Mouse (Mus musculus): ENCODE results near the gene Afap1l2. TPM values are rescaled to one million over a fixed set of nuclear protein-coding genes. Genes with fewer than 3 reads are reported as not detected.

Gene Afap1l2
- polyA plus RNA-seq, 1 experiment, result 15.2 TPM

DNA sequence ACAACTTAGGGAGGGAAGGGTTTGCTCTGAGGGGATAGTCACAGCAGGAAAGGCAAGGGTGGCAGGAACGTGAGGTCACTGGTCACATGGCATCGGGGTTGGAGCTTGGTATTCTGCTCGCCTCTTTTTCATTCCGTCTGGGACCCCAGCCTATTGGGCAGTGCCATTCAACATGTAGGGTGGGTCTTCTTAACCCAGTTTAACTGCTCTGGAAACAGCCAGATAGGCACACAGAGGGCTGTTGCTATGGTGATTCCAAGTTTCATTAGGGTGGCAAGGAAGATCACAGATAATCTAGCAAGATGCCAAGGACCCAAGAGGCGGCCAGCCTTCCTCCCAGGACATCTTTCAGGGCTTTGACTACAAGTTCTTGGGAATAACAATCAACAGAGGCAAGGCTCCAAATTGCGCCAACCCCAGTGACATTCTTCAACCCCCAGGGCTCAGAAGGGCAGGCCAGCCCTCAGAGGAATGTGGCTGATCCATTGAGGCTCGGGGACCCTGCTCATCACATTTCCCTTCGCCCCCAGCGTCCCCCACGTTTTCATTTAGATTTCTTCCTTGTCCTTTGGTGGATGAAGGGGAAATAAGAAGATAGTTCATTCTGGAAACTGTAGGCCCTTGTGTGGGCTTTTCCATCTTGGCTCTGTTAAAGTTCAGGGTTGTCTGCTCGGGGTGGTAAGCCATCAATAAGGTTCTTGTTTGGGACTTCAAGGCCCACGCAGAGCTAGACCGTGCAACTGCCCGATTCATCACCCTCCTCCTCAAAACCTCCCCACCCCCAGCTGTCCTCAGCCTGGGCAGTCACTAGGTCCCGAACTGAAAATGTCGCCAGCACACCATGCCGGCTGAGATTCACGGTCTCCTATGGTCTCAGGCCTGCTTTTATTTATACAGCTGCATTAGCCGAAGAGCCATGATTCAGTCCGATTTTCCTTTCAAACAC lies 52.2 kb downstream of the Afap1l2 start:
- no peak overlapping the region for H3K4me3 ChIP-seq
- H3K27me3 ChIP-seq (ENCODE audit: control insufficient read depth, insufficient read depth, insufficient read length), result no peaks in the 10 kb centered on the region
- H3K4me2 ChIP-seq (ENCODE audit: low read depth), result no peak overlapping the region
- no peak overlapping the region for H3ac ChIP-seq (ENCODE audit: control insufficient read depth, insufficient read length)
- H3K36me3 ChIP-seq (ENCODE audit: control insufficient read depth, insufficient read depth), result no peaks in the 10 kb centered on the region
- TF ChIP-seq POLR2AphosphoS2 (IDR thresholded peaks at IDR 0.05; ENCODE audit: insufficient read length, low read depth) (no peak), USF1 (IDR thresholded peaks at IDR 0.05; ENCODE audit: low read depth) (no peak), TCF12 (IDR thresholded peaks at IDR 0.05; ENCODE audit: insufficient read depth, poor library complexity, severe bottlenecking) (no peak), REST (IDR thresholded peaks at IDR 0.05; ENCODE audit: insufficient read depth, insufficient read length) (no peak), MAX (IDR thresholded peaks at IDR 0.05; ENCODE audit: low read depth) (no peak), E2F4 (IDR thresholded peaks at IDR 0.05; ENCODE audit: insufficient read depth) (no peak), CEBPB (IDR thresholded peaks at IDR 0.05; ENCODE audit: insufficient read depth, poor library complexity, severe bottlenecking) (no peak), TCF3 (IDR thresholded peaks at IDR 0.05; ENCODE audit: insufficient read length, low read depth) (no peak)
- H3K79me2 ChIP-seq (ENCODE audit: control insufficient read depth, insufficient read depth), result no peaks in the 10 kb centered on the region

DNA sequence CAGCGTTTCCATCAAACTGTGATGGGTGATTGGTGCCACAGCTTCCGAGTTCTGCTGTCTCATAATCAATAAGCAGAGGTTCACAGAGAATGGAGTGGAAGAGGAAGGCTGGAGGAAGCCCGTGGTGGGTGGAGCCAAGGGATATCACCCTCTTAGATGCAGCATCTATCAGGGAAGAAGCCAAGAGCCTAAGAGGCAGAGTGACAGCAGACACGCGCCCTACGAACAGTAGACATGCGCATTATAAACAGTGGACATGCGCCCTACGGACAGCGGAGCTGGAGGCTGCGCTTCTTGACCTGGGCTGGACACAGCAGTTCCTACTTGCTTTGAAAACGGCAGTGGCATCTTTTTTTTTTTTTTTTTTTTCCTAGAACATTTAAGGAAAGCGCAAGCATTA lies 53.2 kb downstream of the Afap1l2 start:
- H3K79me2 ChIP-seq (ENCODE audit: control insufficient read depth, insufficient read depth), result no peaks in the 10 kb centered on the region
- H3K4me2 ChIP-seq (ENCODE audit: low read depth), result no peak overlapping the region
- TF ChIP-seq POLR2A (IDR thresholded peaks at IDR 0.05; ENCODE audit: insufficient read length, low read depth) (no peak), SRF (IDR thresholded peaks at IDR 0.05; ENCODE audit: control insufficient read depth, insufficient read length, low read depth) (no peak), MYOG (IDR thresholded peaks at IDR 0.05; ENCODE audit: control insufficient read depth in 1 of 3, insufficient read depth in 1 of 3, insufficient read length in 2 of 3, low read depth in 2 of 3) (no peak), MYOD1 (IDR thresholded peaks at IDR 0.05; ENCODE audit: control insufficient read depth in 1 of 3, insufficient read length in 2 of 3, low read depth in 2 of 3) (no peak), TCF3 (IDR thresholded peaks at IDR 0.05; ENCODE audit: insufficient read length, low read depth) (no peak), CEBPB (IDR thresholded peaks at IDR 0.05; ENCODE audit: insufficient read depth, poor library complexity, severe bottlenecking) (no peak), TCF12 (IDR thresholded peaks at IDR 0.05; ENCODE audit: insufficient read depth, poor library complexity, severe bottlenecking) (no peak)

DNA sequence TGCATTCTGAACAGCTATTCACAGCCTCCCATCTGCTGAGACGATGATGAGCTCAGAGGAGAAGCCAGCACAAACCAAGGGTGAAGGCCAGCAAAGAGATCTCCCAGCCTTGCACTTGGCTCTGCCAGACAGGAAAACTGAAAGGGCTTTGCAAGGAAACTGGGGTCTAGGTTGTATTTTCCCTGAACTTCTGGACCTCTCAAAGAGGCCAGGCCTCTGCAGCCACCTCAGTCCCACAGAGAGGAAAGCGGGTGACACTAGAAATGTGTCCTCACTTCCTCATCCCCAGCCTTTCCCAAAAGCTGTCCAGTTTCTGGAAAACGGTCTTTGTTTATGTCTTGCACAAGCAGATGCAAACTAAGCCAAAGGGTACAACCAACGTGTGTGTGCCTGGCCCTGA lies 54.2 kb downstream of the Afap1l2 start:
- no peaks in the 10 kb centered on the region for H3K27me3 ChIP-seq (ENCODE audit: control insufficient read depth, insufficient read depth, insufficient read length)

More for the DNA sequence above, 53.2 kb downstream of the Afap1l2 start:
- Histone ChIP-seq H3K27me3 (ENCODE audit: control insufficient read depth, insufficient read depth, insufficient read length) (no peaks in the 10 kb centered on the region), H3ac (ENCODE audit: control insufficient read depth, insufficient read length) (no peak overlapping the region), H3K36me3 (ENCODE audit: control insufficient read depth, insufficient read depth) (no peaks in the 10 kb centered on the region), H3K4me3 (no peak overlapping the region)

DNA sequence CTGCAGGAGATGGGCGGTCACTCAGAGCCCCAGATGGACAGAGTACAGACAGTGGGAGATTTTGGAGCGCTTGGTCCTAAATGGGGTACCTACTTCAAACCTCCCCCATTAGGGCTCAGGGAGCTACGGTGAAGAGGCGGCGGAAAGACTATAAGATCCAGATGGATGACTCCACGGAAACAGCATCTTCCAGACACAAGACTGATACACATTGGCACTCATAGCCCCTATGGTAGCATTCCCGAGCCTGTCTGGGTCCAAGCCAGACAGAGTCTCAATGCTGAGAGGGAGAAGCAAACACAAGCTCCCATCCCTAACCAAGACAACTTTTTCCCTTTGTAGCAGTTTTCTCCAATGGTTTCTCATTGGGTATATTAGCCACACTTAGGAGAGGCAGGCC lies 57.2 kb downstream of the Afap1l2 start:
- Histone ChIP-seq H3K4me2 (ENCODE audit: low read depth) (no peak overlapping the region), H3K27me3 (ENCODE audit: control insufficient read depth, insufficient read depth, insufficient read length) (no peaks in the 10 kb centered on the region), H3K36me3 (ENCODE audit: control insufficient read depth, insufficient read depth) (no peaks in the 10 kb centered on the region), H3ac (ENCODE audit: control insufficient read depth, insufficient read length) (no peak overlapping the region), H3K4me3 (no peak overlapping the region), H3K79me2 (ENCODE audit: control insufficient read depth, insufficient read depth) (no peaks in the 10 kb centered on the region)
- TF ChIP-seq POLR2A (IDR thresholded peaks at IDR 0.05; ENCODE audit: insufficient read length, low read depth) (no peak), MYOD1 (IDR thresholded peaks at IDR 0.05; ENCODE audit: control insufficient read depth in 1 of 3, insufficient read length in 2 of 3, low read depth in 2 of 3) (no peak), REST (IDR thresholded peaks at IDR 0.05; ENCODE audit: insufficient read depth, insufficient read length) (no peak), TCF3 (IDR thresholded peaks at IDR 0.05; ENCODE audit: insufficient read length, low read depth) (no peak), CEBPB (IDR thresholded peaks at IDR 0.05; ENCODE audit: insufficient read depth, poor library complexity, severe bottlenecking) (no peak), MAX (IDR thresholded peaks at IDR 0.05; ENCODE audit: low read depth) (no peak)

More for the DNA sequence above, 54.2 kb downstream of the Afap1l2 start:
- Histone ChIP-seq H3K4me3 (no peak overlapping the region), H3K4me2 (ENCODE audit: low read depth) (no peak overlapping the region), H3ac (ENCODE audit: control insufficient read depth, insufficient read length) (no peak overlapping the region), H3K36me3 (ENCODE audit: control insufficient read depth, insufficient read depth) (no peaks in the 10 kb centered on the region), H3K79me2 (ENCODE audit: control insufficient read depth, insufficient read depth) (no peaks in the 10 kb centered on the region)
- no peak for TF ChIP-seq REST (IDR thresholded peaks at IDR 0.05; ENCODE audit: insufficient read depth, insufficient read length)
- TF ChIP-seq CEBPB (IDR thresholded peaks at IDR 0.05; ENCODE audit: insufficient read depth, poor library complexity, severe bottlenecking), result no peak
- no peak for TF ChIP-seq TCF3 (IDR thresholded peaks at IDR 0.05; ENCODE audit: insufficient read length, low read depth)

DNA sequence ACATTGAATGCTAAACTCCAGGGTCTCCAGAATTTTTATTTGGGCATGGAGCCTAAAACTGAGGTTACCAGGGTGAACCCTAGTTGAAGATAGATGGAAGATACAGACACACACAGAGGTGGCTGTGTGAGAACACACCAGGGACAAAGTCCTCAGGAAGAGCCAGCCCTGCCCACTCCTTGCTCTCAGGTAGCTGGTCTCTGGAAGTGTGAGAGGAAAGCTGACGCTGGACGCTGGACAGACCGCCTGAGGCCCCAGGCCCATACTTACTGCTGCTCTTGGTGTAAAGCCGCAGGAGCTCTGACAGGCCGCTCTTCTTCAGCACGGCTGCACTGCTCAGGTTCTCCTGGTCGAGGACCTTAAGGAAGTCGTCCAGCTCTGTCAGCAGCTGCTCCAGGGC lies 58.2 kb downstream of the Afap1l2 start:
- Histone ChIP-seq H3K79me2 (ENCODE audit: control insufficient read depth, insufficient read depth) (no peaks in the 10 kb centered on the region), H3K4me2 (ENCODE audit: low read depth) (no peak overlapping the region), H3K27me3 (ENCODE audit: control insufficient read depth, insufficient read depth, insufficient read length) (no peaks in the 10 kb centered on the region), H3K36me3 (ENCODE audit: control insufficient read depth, insufficient read depth) (no peaks in the 10 kb centered on the region), H3ac (ENCODE audit: control insufficient read depth, insufficient read length) (no peak overlapping the region), H3K4me3 (no peak overlapping the region)
- TF ChIP-seq MAX (IDR thresholded peaks at IDR 0.05; ENCODE audit: low read depth) (no peak), MYOG (IDR thresholded peaks at IDR 0.05; ENCODE audit: control insufficient read depth in 1 of 3, insufficient read depth in 1 of 3, insufficient read length in 2 of 3, low read depth in 2 of 3) (no peak), CEBPB (IDR thresholded peaks at IDR 0.05; ENCODE audit: insufficient read depth, poor library complexity, severe bottlenecking) (no peak), USF1 (IDR thresholded peaks at IDR 0.05; ENCODE audit: low read depth) (no peak), E2F4 (IDR thresholded peaks at IDR 0.05; ENCODE audit: insufficient read depth) (no peak), TCF3 (IDR thresholded peaks at IDR 0.05; ENCODE audit: insufficient read length, low read depth) (no peak), POLR2A (IDR thresholded peaks at IDR 0.05; ENCODE audit: insufficient read length, low read depth) (no peak), SRF (IDR thresholded peaks at IDR 0.05; ENCODE audit: control insufficient read depth, insufficient read length, low read depth) (no peak), MYOD1 (IDR thresholded peaks at IDR 0.05; ENCODE audit: control insufficient read depth in 1 of 3, insufficient read length in 2 of 3, low read depth in 2 of 3) (no peak)
